Mouse (Mus musculus): ENCODE data around the gene Akt1s1.

GRCm38 (mm10) chr7:44860576-44861428 is 12.0 kb downstream of the Akt1s1 start:
- peak; percentile 84 for TF ChIP-seq CTCF (IDR thresholded peaks at IDR 0.05; ENCODE audit: low read depth)
- TF ChIP-seq EP300 (IDR thresholded peaks at IDR 0.05; ENCODE audit: low read depth) = no peak

Data from heart, postnatal 0 days (tissue).